ENCODE assay signal across 28 mouse cellular contexts in the genomic region with DNA sequence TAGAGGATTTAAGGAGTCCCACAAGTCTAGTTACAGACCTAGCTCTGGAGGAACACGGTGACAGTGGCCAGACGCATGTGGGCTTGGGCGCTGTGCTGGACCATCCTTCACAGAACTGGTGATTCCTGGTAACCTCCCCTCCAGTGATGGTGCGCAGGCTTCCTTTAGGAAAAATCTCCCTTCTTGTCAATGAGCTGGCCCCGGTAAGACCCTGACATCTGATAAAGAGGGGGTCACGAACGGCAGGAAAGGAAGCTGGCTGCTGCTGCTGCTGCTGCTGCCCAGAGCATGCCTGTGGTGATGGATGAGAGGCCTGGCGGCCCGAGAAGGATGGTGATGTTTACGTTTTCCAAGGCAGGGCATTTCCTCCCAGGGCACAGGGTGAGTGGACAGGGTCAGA. TPM values are rescaled to one million over a fixed set of nuclear protein-coding genes. Genes with fewer than 3 reads are reported as not detected.
DNase-seq lines count a peak whose midpoint lies in the region; ATAC-seq lines count a peak whose summit lies in the region.
"Had no signal": no experiment of that assay in that cellular context is flagged by ENCODE, and none has a peak within 500 bp of the region (broad histone marks: within the 10 kb centered on the region; RNA-seq: fewer than 3 reads in every experiment).

No protein-coding gene starts in this region.

- H3K36me3 ChIP-seq in neural tube, embryonic 15.5 days: no peaks in the 10 kb centered on the region
- H3K36me3 ChIP-seq: forebrain, embryonic 10.5 days; G1E; heart, embryonic 12.5 days; heart, embryonic 15.5 days; hindbrain, embryonic 10.5 days; intestine, embryonic 15.5 days had no signal

- no peak overlapping the region for H3K4me2 ChIP-seq in neural tube, embryonic 15.5 days
- H3K4me2 ChIP-seq: heart, embryonic 12.5 days; heart, embryonic 15.5 days; hindbrain, embryonic 14.5 days; intestine, embryonic 15.5 days had no signal

- ATAC-seq in neural tube, embryonic 15.5 days (ENCODE audit: low FRiP score): no peak
- ATAC-seq in CD4-positive, CD25-positive, alpha-beta regulatory T cell, adult 4 months: no peak
- ATAC-seq: forebrain, embryonic 14.5 days; intestine, embryonic 15.5 days; Patski had no signal

- WGBS in neural tube, embryonic 15.5 days: 61% methylated on average over 10 of the region's 10 CpGs

- peaks cover 4% of the 10 kb centered on the region for H3K4me1 ChIP-seq in neural tube, embryonic 15.5 days
- H3K4me1 ChIP-seq: heart, embryonic 15.5 days; intestine, embryonic 15.5 days had no signal

- H3K9me3 ChIP-seq in neural tube, embryonic 15.5 days (replicated peaks): no peaks in the 10 kb centered on the region
- H3K9me3 ChIP-seq: forebrain, embryonic 10.5 days; G1E; heart, embryonic 12.5 days; heart, embryonic 15.5 days; hindbrain, embryonic 10.5 days; intestine, embryonic 15.5 days had no signal

- intact Hi-C loops in left cerebral cortex, postnatal 14 days (cut with DNase I): loop anchor here (10.0 kb wide), 2 partner anchors 459 to 1869 kb away; a partner anchor contains a TSS

- no peak overlapping the region for H3K27ac ChIP-seq in neural tube, embryonic 15.5 days (replicated peaks)
- H3K27ac ChIP-seq: forebrain, embryonic 10.5 days; heart, embryonic 15.5 days; hindbrain, embryonic 10.5 days; hindbrain, embryonic 14.5 days; intestine, embryonic 15.5 days had no signal

- no peak overlapping the region for H3K9ac ChIP-seq in neural tube, embryonic 15.5 days (replicated peaks)
- H3K9ac ChIP-seq: heart, embryonic 12.5 days; heart, embryonic 15.5 days; hindbrain, embryonic 14.5 days; intestine, embryonic 15.5 days had no signal

- DNase-seq in neural tube, embryonic 10.5 days (ENCODE audit: extremely low spot score, low spot score): peak; percentile 37
- DNase-seq in embryo, embryonic 11 days: peak; percentile 24
- peak; percentile 12 for DNase-seq in mesoderm, embryonic 11.5 days (ENCODE audit: low read depth, low spot score)
- peak; percentile 56 for DNase-seq in yolk sac, embryonic 10.5 days (ENCODE audit: low spot score)
- no peak for DNase-seq in left cerebral cortex, adult 18-20 months (ENCODE audit: low spot score in 2 of 2)
- DNase-seq in left cerebral cortex, postnatal 14 days (ENCODE audit: low spot score in 2 of 2): no peak
- DNase-seq: adrenal gland, postnatal 10 days; adrenal gland, postnatal 36 days; cerebellum, adult 2 months; cerebellum, adult 9-11 months; cerebellum, postnatal 25 days; gastrocnemius, postnatal 25 days; heart, adult 18-20 months; heart, postnatal 10 days; heart, postnatal 36 days had no signal

- H3K4me3 ChIP-seq in neural tube, embryonic 15.5 days (replicated peaks): no peak overlapping the region
- H3K4me3 ChIP-seq: forebrain, embryonic 10.5 days; heart, embryonic 12.5 days; heart, embryonic 15.5 days; hindbrain, embryonic 10.5 days; intestine, embryonic 15.5 days had no signal

- no peaks in the 10 kb centered on the region for H3K27me3 ChIP-seq in neural tube, embryonic 15.5 days (replicated peaks)
- H3K27me3 ChIP-seq: heart, embryonic 12.5 days; heart, embryonic 15.5 days; intestine, embryonic 15.5 days had no signal

RNA-seq across cellular contexts. Expression of a gene that starts 25.5 kb away (rescaled TPM):
- 9.1 and 11.4 TPM in 2 replicates for polyA plus RNA-seq in neural tube, embryonic 15.5 days (2015; fragmentation: Nextera tagmentation; extraction: Ambion mirVana)
- polyA plus RNA-seq in CD4-positive, CD25-positive, alpha-beta regulatory T cell, adult 4 months (2017; shearing (Covaris generic)): under 1 TPM in 1 of 2 experiments, not detected in 1; 0.04 TPM
- total RNA-seq in left cerebral cortex, adult 18-20 months (2021): 10 to 100 TPM; 17.0 to 21.7 TPM
- 10 to 100 TPM; 17.1 to 19.3 TPM for total RNA-seq in left cerebral cortex, postnatal 14 days (2021)
- total RNA-seq: CH12.LX; common myeloid progenitor, adult 5-6 weeks had no signal
- polyA plus RNA-seq: G1E had no signal

Comparison
In these comparisons a context has a peak if more than half of its experiments do, and no peak if none do; other contexts are left out.
1. DNase-seq: peak in neural tube, embryonic 10.5 days (single experiment), embryo, embryonic 11 days (single experiment), mesoderm, embryonic 11.5 days (single experiment) and yolk sac, embryonic 10.5 days (single experiment); none in left cerebral cortex, adult 18-20 months (0 of 2) and left cerebral cortex, postnatal 14 days (0 of 2).